Mouse (Mus musculus) lung, postnatal 25 days (tissue): ENCODE measurements around the gene 0610012G03Rik.
"Not testable (repeated sequence)": the region's sequence is repeated elsewhere in the genome, so short reads cannot be mapped to it uniquely, and the experiment has no call there.

Source experiments
- DNase-seq: peaks from one replicate; pipeline ENCODE4 v3.0.0; 2022; ENCODE audit warnings: low spot score

Gene 0610012G03Rik

GRCm38 (mm10) chr16:31948345-31948774 lies at the start of gene 0610012G03Rik, which contains the start of gene Ncbp2:
0610012G03Rik (minus strand) TSS chr16:31948494.
Ncbp2 (plus strand) TSS chr16:31948513.
- peak; percentile 96 for DNase-seq

DNA sequence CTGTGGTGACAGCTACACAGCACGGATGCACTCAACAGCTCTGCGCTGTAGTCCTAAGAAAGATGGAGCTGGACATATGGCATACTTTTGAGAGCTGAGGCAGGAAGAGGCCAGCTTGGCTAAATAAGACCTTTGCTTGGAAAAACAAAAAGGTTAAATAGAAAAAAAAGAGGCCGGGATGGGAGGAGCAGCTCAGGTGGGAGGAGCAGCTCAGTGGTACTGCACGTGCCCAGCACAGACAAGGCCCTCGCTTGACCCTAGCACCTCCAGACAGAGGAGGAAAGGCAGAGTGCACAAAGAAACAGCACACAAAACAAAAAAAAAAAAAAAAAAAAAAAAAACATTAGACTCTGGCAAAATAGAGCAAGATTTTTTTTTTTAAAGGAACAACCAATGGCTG lies 48.1 kb upstream of the 0610012G03Rik start:
- no peak for DNase-seq

DNA sequence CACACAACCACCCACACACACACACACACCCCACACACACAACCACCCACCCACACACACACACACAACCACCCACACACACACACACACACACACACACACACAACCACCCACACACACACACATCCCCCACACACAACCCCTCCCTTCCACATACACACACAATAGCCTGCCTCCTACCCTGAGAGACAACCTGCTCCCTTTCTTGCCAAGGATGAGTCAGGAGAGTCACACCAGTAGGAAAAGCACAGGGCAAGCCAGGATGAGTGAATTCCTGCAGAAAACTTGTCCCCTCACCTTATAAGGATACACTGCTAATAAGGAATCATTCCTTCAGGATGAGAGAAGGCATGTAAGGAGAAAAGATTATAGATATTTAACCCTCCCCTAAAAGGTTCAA lies 45.7 kb upstream of the 0610012G03Rik start:
- no peak for DNase-seq

- no peak for DNase-seq
These were observed 44.9 kb upstream of the 0610012G03Rik start for GRCm38 (mm10) chr16:31993195-31993594.

GRCm38 (mm10) chr16:31992039-31992438 lies 43.7 kb upstream of the 0610012G03Rik start:
- no peak for DNase-seq

GRCm38 (mm10) chr16:31980946-31981345 lies 32.7 kb upstream of the 0610012G03Rik start:
- no peak for DNase-seq

- DNase-seq = no peak
These were observed 31.2 kb upstream of the 0610012G03Rik start for GRCm38 (mm10) chr16:31979501-31979900.

DNA sequence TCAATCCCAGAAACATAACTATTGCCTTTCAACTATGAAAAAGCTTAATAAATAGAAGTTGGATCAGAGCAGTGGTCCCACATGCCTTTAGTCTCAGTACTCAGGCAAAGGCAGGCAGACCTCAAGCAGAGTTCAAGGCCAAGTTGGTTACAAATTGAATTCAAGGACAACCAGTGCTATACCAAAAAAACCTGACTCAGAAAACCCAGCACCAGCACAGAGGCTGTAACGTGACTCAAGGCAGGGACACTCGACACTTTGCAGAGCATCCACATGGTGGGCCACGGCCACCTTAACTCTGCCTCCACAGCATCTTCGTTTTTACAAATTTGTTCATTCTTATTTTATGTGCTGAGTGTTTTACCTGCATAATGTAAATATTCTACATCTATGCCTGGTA lies 27.0 kb upstream of the 0610012G03Rik start:
- no peak for DNase-seq

GRCm38 (mm10) chr16:31963224-31963623 lies 14.9 kb upstream of the 0610012G03Rik start:
- no peak for DNase-seq

- peak; percentile 2 for DNase-seq
These were observed 385 bp downstream of the 0610012G03Rik start for GRCm38 (mm10) chr16:31947901-31948316.

DNA sequence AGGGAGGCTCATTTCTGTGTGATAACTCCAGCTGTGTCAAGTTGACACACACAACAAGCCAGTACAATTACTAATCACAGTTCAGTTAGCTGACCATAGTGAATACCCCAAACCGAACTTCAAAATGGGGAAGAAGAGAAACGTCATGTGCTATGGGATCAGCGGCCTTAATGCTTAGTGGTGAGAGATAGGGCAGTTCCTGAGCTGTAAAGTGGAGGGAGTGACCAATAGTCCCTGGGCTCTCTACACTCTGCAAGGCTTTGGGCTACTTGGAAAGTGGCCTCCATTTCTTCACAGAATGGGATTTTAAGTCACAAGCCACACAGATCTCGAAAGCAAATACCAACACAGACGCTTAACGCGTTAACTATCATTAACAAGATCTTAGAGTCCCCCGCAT lies 961 bp downstream of the 0610012G03Rik start:
- no peak for DNase-seq

DNA sequence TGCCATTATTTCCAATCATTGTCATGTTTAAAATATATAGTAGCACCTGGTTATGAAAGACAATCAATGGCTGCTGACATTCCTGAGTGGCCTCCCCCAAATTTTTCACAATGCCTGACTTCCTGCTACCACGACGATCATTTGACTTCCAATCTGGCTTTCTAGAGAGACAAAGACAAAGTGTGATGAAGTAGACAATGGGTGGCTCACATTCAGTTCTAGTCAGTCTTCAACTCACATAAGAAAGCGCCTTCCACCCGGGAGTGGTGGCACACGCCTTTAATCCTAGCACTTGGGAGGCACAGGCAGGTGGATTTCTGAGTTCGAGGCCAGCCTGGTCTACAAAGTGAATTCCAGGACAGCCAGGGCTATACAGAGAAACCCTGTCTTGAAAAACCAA lies 2.3 kb downstream of the 0610012G03Rik start:
- not testable (repeated sequence) for DNase-seq

DNA sequence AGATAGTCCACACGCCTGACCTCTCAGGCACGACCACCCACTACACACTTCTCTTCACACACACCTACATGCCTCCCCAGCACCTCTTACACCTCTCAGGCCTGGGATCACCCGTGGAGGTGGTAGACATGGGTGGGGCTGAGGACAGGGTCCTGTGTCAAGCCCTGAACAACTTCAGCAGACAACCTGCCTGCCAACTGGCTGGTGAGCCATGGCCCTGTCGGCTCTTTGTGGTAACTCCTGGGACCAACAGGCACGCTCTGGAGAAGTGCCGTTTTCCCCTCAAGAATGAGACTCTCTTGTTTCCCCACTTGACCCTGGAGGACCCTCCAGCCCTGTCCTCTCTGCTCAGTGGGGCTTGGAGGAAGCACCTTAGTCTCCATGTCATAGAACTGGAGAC lies 2.9 kb downstream of the 0610012G03Rik start:
- DNase-seq = no peak

GRCm38 (mm10) chr16:31944698-31945255 lies 3.5 kb downstream of the 0610012G03Rik start:
- DNase-seq = no peak

DNA sequence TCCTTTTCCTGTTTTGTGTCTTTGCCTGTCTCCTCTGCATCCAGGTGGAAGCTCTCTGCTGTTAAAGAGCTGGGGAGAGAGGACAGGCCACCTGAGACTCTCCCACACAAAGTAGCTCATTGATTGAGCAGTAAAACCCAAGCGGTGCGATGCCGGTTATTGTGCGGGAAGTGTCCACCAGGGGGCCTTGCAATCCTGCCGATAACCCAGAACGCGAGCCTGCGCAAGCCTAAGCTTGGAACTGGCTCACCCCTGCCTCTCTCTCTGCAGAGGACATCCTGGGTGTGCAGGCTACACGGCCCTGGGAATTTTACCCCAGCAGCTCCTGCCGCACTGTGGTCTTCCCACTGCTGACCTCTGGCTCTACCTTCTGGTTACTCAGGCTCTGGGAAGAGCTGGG lies 4.3 kb downstream of the 0610012G03Rik start:
- peak; percentile 67 for DNase-seq

DNA sequence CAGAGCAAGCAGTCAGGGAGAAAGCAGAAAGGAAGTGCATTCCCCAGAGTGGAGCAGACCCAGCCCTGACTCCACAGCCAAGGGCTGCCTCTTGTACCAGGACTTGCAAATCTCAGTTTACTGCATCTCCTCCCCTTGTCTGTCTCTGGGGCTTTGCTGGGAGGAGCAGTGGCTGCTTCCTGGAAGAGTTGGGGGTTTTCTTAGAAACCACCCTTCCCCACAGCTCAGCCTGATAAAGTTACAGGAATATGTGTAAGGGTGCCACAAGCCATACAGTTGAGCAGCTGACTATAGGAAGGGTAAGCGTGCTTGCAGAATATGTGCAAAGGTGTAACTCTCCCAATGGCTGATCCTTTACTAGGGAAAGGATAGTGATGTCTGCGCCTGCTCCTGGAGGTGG lies 7.7 kb downstream of the 0610012G03Rik start:
- DNase-seq = no peak

DNA sequence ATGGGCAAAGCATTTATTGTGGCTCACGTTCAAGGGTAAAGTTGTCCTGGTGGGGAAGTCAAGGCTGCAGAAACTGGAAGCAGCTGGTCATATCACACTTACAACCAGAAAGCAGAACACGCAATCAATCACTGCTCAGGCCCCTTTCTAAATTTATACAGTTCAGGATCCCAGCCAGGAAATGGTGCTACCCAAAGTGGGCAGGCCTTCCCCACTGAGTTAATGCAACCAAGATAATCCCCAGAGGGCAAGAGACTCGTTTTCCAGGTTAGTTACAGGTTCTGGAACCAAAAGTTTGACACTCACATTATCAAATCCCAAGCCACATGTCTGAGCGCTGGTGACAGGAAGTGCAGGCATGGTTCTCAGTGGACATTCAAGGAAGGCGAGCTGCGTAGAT lies 9.4 kb downstream of the 0610012G03Rik start:
- DNase-seq = no peak

- DNase-seq = no peak
These were observed 11.7 kb downstream of the 0610012G03Rik start for GRCm38 (mm10) chr16:31936568-31936967.

DNA sequence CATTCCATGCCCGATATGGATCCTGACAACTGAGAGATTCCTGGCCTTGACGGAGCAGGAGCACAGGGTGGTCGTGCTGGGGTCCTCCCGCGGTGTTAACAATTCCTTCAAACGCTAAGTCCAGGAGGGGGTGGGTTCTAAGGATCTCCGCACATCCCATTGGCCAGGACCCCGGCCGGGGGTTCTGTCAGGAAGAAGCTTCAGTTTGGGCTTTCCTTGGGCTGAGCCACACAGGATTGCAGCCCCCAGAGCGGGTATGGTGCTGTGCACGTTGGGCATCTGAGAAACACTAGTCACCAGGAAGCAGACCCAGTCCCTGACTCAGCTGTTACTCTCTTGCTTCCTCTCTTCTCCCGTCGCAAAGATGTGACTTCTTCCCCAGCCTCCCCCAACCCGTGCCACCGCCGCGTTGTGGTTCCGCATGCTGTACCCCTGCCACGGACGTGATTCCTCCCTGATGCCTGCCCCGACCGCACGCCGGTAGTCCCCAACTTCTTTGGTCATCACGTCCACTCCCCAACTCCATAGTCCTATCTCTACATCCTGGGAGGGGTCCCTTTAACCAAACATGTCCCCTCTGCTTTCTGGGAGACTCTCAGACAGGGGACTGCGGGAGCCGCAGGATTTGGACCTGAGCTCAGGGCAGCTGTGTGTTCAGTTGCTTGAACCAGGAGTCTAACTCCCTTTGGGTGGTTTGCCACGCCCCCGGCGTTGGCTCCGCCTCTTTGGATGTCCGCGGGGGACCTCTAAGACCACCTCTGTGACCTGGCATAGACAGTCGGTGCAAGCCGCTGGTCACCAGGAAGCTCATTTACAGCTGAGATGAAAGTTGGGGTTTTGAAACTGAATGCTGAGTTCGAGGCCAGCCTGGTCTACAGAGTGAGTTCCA lies 13.0 kb downstream of the 0610012G03Rik start:
- DNase-seq = no peak

DNA sequence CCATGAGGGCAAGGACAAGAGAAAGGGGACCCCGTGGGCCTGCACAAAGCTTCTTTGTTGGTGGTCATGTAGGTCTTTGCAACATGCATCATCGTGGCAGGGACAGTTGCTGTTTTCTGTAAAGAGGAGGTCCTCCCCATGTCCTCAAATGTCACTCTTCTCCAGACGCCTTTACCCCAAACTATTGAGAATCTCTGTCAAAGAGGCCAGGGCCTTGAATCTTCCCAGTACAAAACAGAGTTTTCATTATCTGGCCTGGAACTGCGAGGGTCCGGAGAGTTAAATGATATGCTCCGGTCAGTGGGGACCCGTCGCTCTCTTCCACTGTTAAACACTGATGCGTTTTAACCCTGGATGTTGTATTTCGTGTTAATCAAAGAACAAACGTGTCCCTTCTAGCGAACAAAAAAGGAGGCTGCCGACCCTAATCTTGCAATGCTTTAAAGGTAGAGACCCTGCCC lies 13.7 kb downstream of the 0610012G03Rik start:
- no peak for DNase-seq

DNA sequence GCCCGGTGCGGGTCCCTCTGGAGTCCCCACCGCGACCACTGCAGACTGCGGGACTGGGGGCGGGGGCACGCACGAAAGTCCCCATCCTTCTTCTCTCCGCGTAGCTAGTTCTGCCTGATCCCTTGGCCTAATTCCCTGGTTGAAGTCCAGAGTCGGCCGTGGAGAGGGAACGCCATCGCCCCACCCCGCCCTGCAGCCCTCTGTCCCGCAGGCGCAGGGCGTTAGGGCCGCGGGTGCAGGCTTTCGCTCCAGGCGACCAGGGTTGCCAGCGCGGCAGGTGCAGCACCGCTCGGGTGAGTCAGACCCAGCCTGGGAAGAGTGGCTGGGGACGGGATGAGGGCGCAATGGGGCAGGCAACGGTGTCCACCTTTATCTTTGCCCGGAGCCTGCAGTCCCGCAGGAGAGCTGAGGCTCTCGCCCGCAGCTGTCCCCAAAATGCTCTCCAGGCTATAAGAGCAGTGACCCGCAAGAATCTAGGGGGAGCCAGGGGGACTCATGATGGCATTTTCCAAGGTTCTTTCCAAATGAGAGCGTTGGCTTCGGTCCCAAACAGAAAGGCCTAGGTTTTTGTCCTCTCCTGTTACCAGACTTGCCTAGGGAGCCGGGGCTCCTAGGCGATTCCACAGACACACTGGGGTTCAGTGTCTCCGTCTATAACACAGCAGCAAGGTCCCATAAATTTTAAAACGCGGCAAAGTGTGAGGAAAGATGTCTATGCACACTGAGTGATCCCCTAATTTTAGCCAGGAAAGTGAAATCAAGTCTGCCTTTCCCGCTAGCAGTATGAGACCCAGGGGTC lies 14.3 kb downstream of the 0610012G03Rik start, which contains the start of gene Pigz:
Gene Pigz (plus strand): TSS at position 101 of the 799 bp plus-strand sequence.
- DNase-seq = peak; percentile 25
